ENCODE assay signal across 8 mouse cellular contexts in genomic region chr9:38718102-38718501, GRCm38 (mm10). TPM values are rescaled to one million over a fixed set of nuclear protein-coding genes. Genes with fewer than 3 reads are reported as not detected.
DNase-seq lines count a peak whose midpoint lies in the region; ATAC-seq and TF ChIP-seq lines count a peak whose summit lies in the region.

Vwa5a (plus strand) TSS chr9:38718268.

- peaks cover 1% of the 10 kb centered on the region; the same call in 1 of the 2 replicates for H3K79me2 ChIP-seq in heart, adult 2 months (replicated peaks; ENCODE audit: control insufficient read depth, insufficient read depth, low read length)

- H3K4me3 ChIP-seq in embryonic facial prominence, embryonic 11.5 days (ENCODE audit: low read depth, low read length) = peak within 1 kb of the TSS; percentile 41
- H3K4me3 ChIP-seq in heart, adult 2 months = peak within 1 kb of the TSS; percentile 75
- H3K4me3 ChIP-seq in stomach, embryonic 16.5 days (replicated peaks; ENCODE audit: low read length) = peak within 1 kb of the TSS; percentile 71

- H3K27me3 ChIP-seq in embryonic facial prominence, embryonic 11.5 days (ENCODE audit: control insufficient read depth, insufficient read depth, low read length) = no peaks in the 10 kb centered on the region
- H3K27me3 ChIP-seq in heart, adult 2 months (ENCODE audit: control insufficient read depth, insufficient read depth, low read length) = no peaks in the 10 kb centered on the region
- H3K27me3 ChIP-seq in stomach, embryonic 16.5 days (ENCODE audit: control insufficient read depth, insufficient read depth, low read length) = no peaks in the 10 kb centered on the region

- peak within 1 kb of the TSS; percentile 52 for H3K4me2 ChIP-seq in embryonic facial prominence, embryonic 11.5 days (ENCODE audit: low read depth, low read length)
- peak within 1 kb of the TSS; percentile 63 for H3K4me2 ChIP-seq in stomach, embryonic 16.5 days (ENCODE audit: low read depth, low read length)

- no peak for TF ChIP-seq CTCF in heart, adult 2 months (IDR thresholded peaks at IDR 0.05)

- no peak for TF ChIP-seq EP300 in heart, adult 2 months (IDR thresholded peaks at IDR 0.05; ENCODE audit: insufficient read depth, low read depth, low read length)

- intact Hi-C loops in heart, adult 2 months (cut with DNase I) = no loop called here

- H3K36me3 ChIP-seq in embryonic facial prominence, embryonic 11.5 days (replicated peaks; ENCODE audit: control insufficient read depth, insufficient read depth, low read depth, low read length) = no peaks in the 10 kb centered on the region
- H3K36me3 ChIP-seq in heart, adult 2 months (ENCODE audit: control insufficient read depth, insufficient read depth, low read length) = peaks cover 10% of the 10 kb centered on the region
- no peaks in the 10 kb centered on the region; the same call in 1 of the 2 replicates for H3K36me3 ChIP-seq in stomach, embryonic 16.5 days (ENCODE audit: control insufficient read depth, insufficient read depth, low read length)

- peak within 1 kb of the TSS; percentile 43 for H3K9ac ChIP-seq in embryonic facial prominence, embryonic 11.5 days (replicated peaks; ENCODE audit: low read length)
- peak within 1 kb of the TSS; percentile 57 for H3K9ac ChIP-seq in heart, adult 2 months (ENCODE audit: low read depth, low read length)
- H3K9ac ChIP-seq in stomach, embryonic 16.5 days (ENCODE audit: low read length) = peak within 1 kb of the TSS; percentile 70

- DNase-seq in A20 (ENCODE audit: low read depth, low spot score) (peak; percentile 38), MEL-GATA-1-ER (ENCODE audit: extremely low read depth, low read depth) (peak; percentile 77)
- DNase-seq in embryonic facial prominence, embryonic 11.5 days (ENCODE audit: low spot score) = peak; percentile 72
- no peak for DNase-seq in heart, adult 2 months
- peak; percentile 36 to 52 for DNase-seq in kidney, adult 8-10 months
- DNase-seq in lung, postnatal 25 days (ENCODE audit: low spot score) = peak; percentile 70
- DNase-seq in thymus, postnatal 10 days (ENCODE audit: low spot score in 2 of 2) = no peak

- no peaks in the 10 kb centered on the region for H3K4me1 ChIP-seq in embryonic facial prominence, embryonic 11.5 days (ENCODE audit: control insufficient read depth, insufficient read depth, low read length)
- peaks cover 4% of the 10 kb centered on the region for H3K4me1 ChIP-seq in heart, adult 2 months (ENCODE audit: control insufficient read depth, insufficient read depth, low read length)
- peaks cover 9% of the 10 kb centered on the region for H3K4me1 ChIP-seq in stomach, embryonic 16.5 days (ENCODE audit: control insufficient read depth, insufficient read depth, low read length)

- 0 out of 2 replicates have a peak, but pooled peaks have one; percentile 67 for ATAC-seq in embryonic facial prominence, embryonic 11.5 days (replicated peaks; ENCODE audit: insufficient number of reproducible peaks, low FRiP score, low TSS enrichment, low read depth)
- ATAC-seq in stomach, embryonic 16.5 days (ENCODE audit: insufficient read depth, low FRiP score) = peak; percentile 75; the same call in 1 of the 2 replicates

- no peak within 1 kb of the TSS for H3K27ac ChIP-seq in embryonic facial prominence, embryonic 11.5 days (replicated peaks; ENCODE audit: low read depth, low read length)
- peak within 1 kb of the TSS; percentile 85 for H3K27ac ChIP-seq in heart, adult 2 months
- peak within 1 kb of the TSS; percentile 87 for H3K27ac ChIP-seq in stomach, embryonic 16.5 days (ENCODE audit: low read length)

- TF ChIP-seq POLR2A in heart, adult 2 months (IDR thresholded peaks at IDR 0.05; ENCODE audit: insufficient read depth, low read depth, low read length) = peak; percentile 68

- no peaks in the 10 kb centered on the region for H3K9me3 ChIP-seq in embryonic facial prominence, embryonic 11.5 days (replicated peaks; ENCODE audit: control insufficient read depth, low read length)
- no peaks in the 10 kb centered on the region for H3K9me3 ChIP-seq in stomach, embryonic 16.5 days (replicated peaks; ENCODE audit: control insufficient read depth, low read length)

- 4% methylated on average over 4 of the region's 4 CpGs for WGBS in embryonic facial prominence, embryonic 11.5 days
- 0% methylated on average over 4 of the region's 4 CpGs for WGBS in heart, adult 2 months
- 1% methylated on average over 4 of the region's 4 CpGs for WGBS in stomach, embryonic 16.5 days

RNA-seq across cellular contexts. Expression of gene Vwa5a, which starts in this region (rescaled TPM):
- 11.5 and 13.6 TPM in 2 replicates for polyA plus RNA-seq in embryonic facial prominence, embryonic 11.5 days (2014; fragmentation: Nextera tagmentation; extraction: Ambion mirVana)
- 10 to 100 TPM; 24.8 to 31.6 TPM for total RNA-seq in heart, adult 2 months (2021)
- 13.3 and 27.1 TPM in 2 replicates for polyA plus RNA-seq in heart, adult 2 months (2012; rRNA removed)
- polyA plus RNA-seq in stomach, embryonic 16.5 days (2015; fragmentation: Nextera tagmentation; extraction: Ambion mirVana) = 25.2 and 26.6 TPM in 2 replicates

Comparison
In these comparisons a context has a peak if more than half of its experiments do, and no peak if none do; other contexts are left out.
1. DNase-seq: peak in A20 (single experiment), MEL-GATA-1-ER (single experiment), embryonic facial prominence, embryonic 11.5 days (single experiment), kidney, adult 8-10 months (2 of 2) and lung, postnatal 25 days (single experiment); none in heart, adult 2 months (0 of 2) and thymus, postnatal 10 days (0 of 2).
2. Peak in every context shown above with its lines, with median percentiles within 50 percentile points of each other: H3K4me3 ChIP-seq and H3K9ac ChIP-seq.